Mouse (Mus musculus) embryonic facial prominence, embryonic 15.5 days (tissue): ENCODE data around the gene Serpinb2. TPM values are rescaled to one million over a fixed set of nuclear protein-coding genes. Genes with fewer than 3 reads are reported as not detected.

Experiments used
- ATAC-seq: fragments of 200-750 bp; cut with Nextera tagmentation; 2 replicates; pipeline ENCODE4 v1.8.0; 2017; ENCODE audit warnings: low read depth, moderate TSS enrichment; ENCODE audit not compliant: insufficient number of reproducible peaks, low FRiP score, low TSS enrichment
- H3K27ac ChIP-seq: fragments of 300-500 bp; sonication (generic); replicated peaks from 2 replicates; pipeline ENCODE4 v1.5.1; 2015; ENCODE audit warnings: mild to moderate bottlenecking, inconsistent platforms
- H3K27me3 ChIP-seq: fragments of 300-500 bp; sonication (generic); 2 replicates; pipeline ENCODE4 v1.6.1; 2015; ENCODE audit warnings: inconsistent platforms
- H3K36me3 ChIP-seq: fragments of 300-500 bp; sonication (generic); 2 replicates; pipeline ENCODE4 v1.6.1; 2015; ENCODE audit warnings: mild to moderate bottlenecking, inconsistent platforms
- H3K4me1 ChIP-seq: fragments of 300-500 bp; sonication (generic); 2 replicates; pipeline ENCODE4 v1.6.1; 2015; ENCODE audit warnings: inconsistent platforms
- H3K4me2 ChIP-seq: fragments of 300-500 bp; sonication (generic); replicated peaks from 2 replicates; pipeline ENCODE4 v1.6.1; 2015; ENCODE audit warnings: mild to moderate bottlenecking, inconsistent platforms
- H3K4me3 ChIP-seq: fragments of 300-500 bp; sonication (generic); replicated peaks from 2 replicates; pipeline ENCODE4 v1.5.1; 2015; ENCODE audit warnings: mild to moderate bottlenecking, inconsistent platforms
- H3K9ac ChIP-seq: fragments of 300-500 bp; sonication (generic); 2 replicates; pipeline ENCODE4 v1.6.1; 2015; ENCODE audit warnings: inconsistent platforms
- H3K9me3 ChIP-seq: fragments of 300-500 bp; sonication (generic); replicated peaks from 2 replicates; pipeline ENCODE4 v1.6.1; 2016; ENCODE audit warnings: inconsistent platforms
- WGBS: fragments of 180-500 bp; shearing (Covaris S2); methylation state at CpG from one replicate; pipeline ENCODE4 v1.1.7; 2015; 5-methylcytosine and 5-hydroxymethylcytosine counted together
- polyA plus RNA-seq: library from polyadenylated mRNA; unstranded; fragments of >200 nt; fragmentation: Nextera tagmentation; extraction: Ambion mirVana; gene quantifications from 2 replicates; pipeline ENCODE4 v1.2.1, GENCODE M21; 2015

Gene Serpinb2
- 13.2 and 15.2 TPM in 2 replicates for polyA plus RNA-seq

DNA sequence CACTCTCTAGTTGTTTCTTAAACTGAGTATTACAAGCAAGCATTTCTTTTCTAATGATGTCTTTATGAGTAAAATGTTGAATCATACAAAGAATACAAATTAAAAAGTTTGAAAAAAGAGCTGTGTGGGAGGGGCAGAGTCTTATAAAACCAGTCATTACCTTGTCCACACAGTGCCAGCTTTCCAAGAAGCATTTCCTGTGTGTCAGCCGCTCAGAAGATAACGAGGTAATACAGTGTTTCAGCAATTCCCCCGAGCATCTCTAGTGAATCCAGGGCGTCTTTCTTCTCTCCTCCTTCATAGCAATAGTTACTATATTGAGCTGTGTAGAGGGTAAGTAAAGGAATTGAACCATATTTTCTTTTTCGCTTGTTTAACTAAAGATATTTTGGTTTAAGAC, at the start of gene Serpinb2:
Gene Serpinb2, plus strand, starts transcription at position 172 of the 400 bp plus-strand sequence.
- H3K27ac ChIP-seq: no peak within 1 kb of the TSS
- H3K4me3 ChIP-seq: no peak within 1 kb of the TSS
- no peaks in the 10 kb centered on the region for H3K9me3 ChIP-seq
- WGBS: 50% methylated on average over 5 of the region's 5 CpGs
- no peaks in the 10 kb centered on the region for H3K4me1 ChIP-seq
- H3K36me3 ChIP-seq: no peaks in the 10 kb centered on the region
- H3K9ac ChIP-seq: no peak within 1 kb of the TSS
- H3K27me3 ChIP-seq: no peaks in the 10 kb centered on the region
- no peak within 1 kb of the TSS for H3K4me2 ChIP-seq
- no peak for ATAC-seq

DNA sequence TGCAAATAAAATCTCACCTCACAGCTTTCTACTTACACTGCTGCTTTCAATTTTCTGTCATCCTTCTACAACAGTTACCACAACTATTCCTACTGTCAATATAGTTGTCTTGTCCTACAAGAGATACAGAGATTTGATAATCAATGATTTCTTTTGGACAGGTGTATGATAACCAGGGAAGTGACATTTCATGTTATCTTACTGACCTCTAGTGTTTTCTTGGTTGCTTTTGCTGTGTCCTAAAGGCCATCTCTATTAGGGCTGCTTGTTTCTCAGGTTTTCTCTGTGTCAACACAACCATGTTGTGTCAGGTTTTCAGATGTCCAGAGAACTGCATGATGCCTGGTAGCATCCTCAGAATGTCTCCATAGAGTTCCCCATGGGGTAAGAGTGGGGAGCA, 31.3 kb upstream of the Serpinb2 start:
- Histone ChIP-seq H3K4me2 (no peak overlapping the region), H3K9me3 (no peaks in the 10 kb centered on the region), H3K27ac (no peak overlapping the region), H3K27me3 (no peaks in the 10 kb centered on the region), H3K9ac (no peak overlapping the region), H3K36me3 (no peaks in the 10 kb centered on the region), H3K4me1 (no peaks in the 10 kb centered on the region), H3K4me3 (no peak overlapping the region)
- ATAC-seq: no peak

DNA sequence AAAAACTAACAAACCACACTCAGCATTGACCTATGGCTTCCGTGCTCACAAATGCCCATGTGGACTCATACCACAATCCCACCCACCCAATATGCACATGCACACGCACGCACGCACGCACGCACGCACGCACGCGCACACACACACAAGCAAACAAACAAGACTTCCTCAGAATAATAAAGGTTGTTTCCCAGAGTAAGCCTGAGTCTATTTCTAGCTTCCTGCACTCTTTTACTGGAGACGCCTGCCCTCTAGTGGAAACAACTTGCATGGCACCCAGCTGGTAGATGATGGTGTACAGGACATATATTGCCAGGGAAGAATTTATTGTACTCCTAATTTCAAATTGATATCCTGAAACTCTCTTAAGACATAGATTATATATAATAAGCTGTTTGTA, 29.8 kb upstream of the Serpinb2 start:
- Histone ChIP-seq H3K4me3 (no peak overlapping the region), H3K36me3 (no peaks in the 10 kb centered on the region), H3K9me3 (no peaks in the 10 kb centered on the region), H3K9ac (no peak overlapping the region), H3K27ac (no peak overlapping the region), H3K27me3 (no peaks in the 10 kb centered on the region), H3K4me2 (no peak overlapping the region), H3K4me1 (no peaks in the 10 kb centered on the region)
- no peak for ATAC-seq
- 11% methylated on average over 11 of the region's 11 CpGs for WGBS

DNA sequence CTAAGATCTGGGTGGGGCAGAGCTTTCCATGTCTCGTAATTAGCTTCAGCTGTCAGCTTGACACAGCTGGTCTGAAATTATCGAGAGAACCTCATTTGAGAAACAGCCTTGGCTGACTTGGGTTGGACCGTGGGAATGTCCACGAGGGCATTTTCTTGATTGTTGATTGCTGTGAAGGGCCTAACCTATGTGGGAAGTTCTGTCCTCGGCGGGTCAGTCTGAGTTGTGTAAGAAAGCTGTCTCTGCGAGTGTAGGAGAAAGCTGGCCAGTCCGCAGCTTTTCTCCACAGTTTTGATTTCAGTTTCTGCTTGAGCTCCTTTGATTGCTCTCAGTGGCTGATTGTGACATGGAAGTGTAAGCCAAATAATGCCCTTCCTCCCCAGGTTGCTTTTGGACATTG, 21.6 kb upstream of the Serpinb2 start:
- H3K27ac ChIP-seq: no peak overlapping the region
- 42% methylated on average over 8 of the region's 8 CpGs for WGBS
- no peaks in the 10 kb centered on the region for H3K9me3 ChIP-seq
- H3K4me3 ChIP-seq: no peak overlapping the region
- no peaks in the 10 kb centered on the region for H3K4me1 ChIP-seq
- no peaks in the 10 kb centered on the region for H3K27me3 ChIP-seq
- no peak for ATAC-seq
- H3K9ac ChIP-seq: no peak overlapping the region
- H3K36me3 ChIP-seq: no peaks in the 10 kb centered on the region
- no peak overlapping the region for H3K4me2 ChIP-seq

DNA sequence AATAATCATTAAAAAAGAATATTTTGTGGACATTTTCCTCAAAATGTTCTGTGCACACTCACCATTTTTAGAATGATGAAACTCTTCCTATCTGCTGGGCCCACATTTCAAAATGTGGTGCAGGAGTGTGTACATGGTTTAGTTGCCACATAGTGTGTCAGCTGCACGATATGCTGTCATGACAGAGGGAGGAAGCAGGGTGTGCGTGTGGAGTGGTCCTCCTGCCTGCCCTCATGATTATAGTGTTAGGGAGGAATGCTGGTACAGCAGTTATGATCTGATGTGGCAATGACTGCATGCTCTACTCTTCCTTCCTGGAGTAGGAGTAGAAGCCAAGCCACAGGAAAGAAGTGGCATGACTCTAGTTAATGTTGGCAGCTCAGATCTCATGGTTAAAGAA, 14.4 kb upstream of the Serpinb2 start:
- ATAC-seq: no peak

DNA sequence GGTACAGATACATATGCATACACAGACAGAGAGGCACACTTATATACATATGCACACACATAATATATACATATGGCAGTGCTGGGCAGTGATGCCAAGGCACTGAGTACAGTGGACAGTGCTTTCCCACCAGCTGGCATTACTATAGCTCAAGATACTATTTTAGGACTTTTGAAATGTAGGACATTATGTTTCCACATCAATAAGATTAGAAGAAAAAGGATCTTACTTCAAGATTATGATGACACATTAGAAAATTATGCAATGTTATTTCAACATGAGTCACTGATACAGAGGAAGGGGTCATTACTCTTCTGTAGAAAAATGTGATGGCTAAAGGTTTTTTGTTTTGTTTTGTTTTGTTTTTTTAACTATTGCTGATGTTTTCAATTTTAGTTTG, 9.2 kb upstream of the Serpinb2 start:
- no peaks in the 10 kb centered on the region for H3K9me3 ChIP-seq
- no peaks in the 10 kb centered on the region for H3K36me3 ChIP-seq
- H3K27ac ChIP-seq: no peak overlapping the region
- H3K27me3 ChIP-seq: no peaks in the 10 kb centered on the region
- H3K4me1 ChIP-seq: no peaks in the 10 kb centered on the region
- H3K4me2 ChIP-seq: no peak overlapping the region
- no peak for ATAC-seq
- no peak overlapping the region for H3K9ac ChIP-seq
- H3K4me3 ChIP-seq: no peak overlapping the region

More for the DNA sequence above, 14.4 kb upstream of the Serpinb2 start:
- Histone ChIP-seq H3K27me3 (no peaks in the 10 kb centered on the region), H3K9ac (no peak overlapping the region), H3K9me3 (no peaks in the 10 kb centered on the region), H3K4me1 (no peaks in the 10 kb centered on the region), H3K36me3 (no peaks in the 10 kb centered on the region), H3K27ac (no peak overlapping the region), H3K4me3 (no peak overlapping the region), H3K4me2 (no peak overlapping the region)
- 53% methylated on average over 2 of the region's 2 CpGs for WGBS

DNA sequence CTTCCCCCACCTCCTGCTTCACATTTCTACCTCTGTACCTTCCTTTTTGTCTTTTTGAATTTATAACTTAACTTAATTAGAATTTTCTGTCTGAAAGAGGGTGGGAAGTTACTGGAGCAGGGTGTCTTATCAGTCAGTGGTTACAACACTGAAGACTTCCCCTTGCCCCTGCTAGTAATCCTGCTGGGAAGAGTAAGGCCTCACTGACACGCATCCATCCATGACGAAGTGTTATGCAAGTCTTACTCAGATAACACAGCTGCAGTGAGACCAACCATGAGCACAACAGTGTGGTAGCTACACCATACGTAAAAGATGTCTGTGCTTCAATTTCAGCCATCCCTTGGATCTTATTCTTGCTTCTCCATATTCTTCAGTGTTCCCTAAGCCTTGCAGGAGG, 7.9 kb upstream of the Serpinb2 start:
- Histone ChIP-seq H3K9ac (no peak overlapping the region), H3K27me3 (no peaks in the 10 kb centered on the region), H3K4me2 (no peak overlapping the region), H3K36me3 (no peaks in the 10 kb centered on the region), H3K4me3 (no peak overlapping the region), H3K9me3 (no peaks in the 10 kb centered on the region), H3K4me1 (no peaks in the 10 kb centered on the region), H3K27ac (no peak overlapping the region)
- 78% methylated on average over 3 of the region's 3 CpGs for WGBS
- no peak for ATAC-seq

DNA sequence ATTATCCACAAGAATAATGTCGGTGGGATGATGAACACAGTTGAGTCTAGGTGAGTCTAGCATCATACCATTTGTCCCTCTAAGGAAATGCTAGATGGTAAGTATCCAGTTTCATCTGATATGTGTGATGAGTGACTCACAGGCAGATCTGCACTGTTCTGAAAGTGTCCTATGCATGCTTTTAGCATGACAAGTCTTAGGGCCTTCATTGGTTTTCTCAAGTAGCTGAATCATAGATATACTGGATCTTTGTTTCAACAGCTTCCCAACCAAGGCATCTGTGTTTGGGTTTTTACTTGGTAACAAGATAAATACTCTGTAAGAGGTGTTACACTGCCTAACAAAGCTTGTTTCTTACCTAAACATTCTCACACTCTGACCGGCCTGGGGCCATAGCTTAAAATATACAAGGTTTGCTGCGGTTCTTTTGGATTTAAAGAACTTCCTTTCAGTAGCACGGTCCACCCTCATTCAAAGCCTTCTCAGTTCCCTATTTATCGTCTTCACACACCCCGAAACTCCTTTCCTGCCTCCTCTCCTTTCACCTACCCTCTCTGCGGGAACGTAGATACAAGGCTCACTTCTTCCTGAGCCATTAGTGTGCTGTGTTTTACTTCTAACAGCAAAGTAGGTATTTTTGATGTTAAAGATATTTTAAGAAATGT, 5.2 kb upstream of the Serpinb2 start:
- Histone ChIP-seq H3K9me3 (no peaks in the 10 kb centered on the region), H3K27ac (no peak overlapping the region), H3K27me3 (no peaks in the 10 kb centered on the region), H3K9ac (no peak overlapping the region), H3K4me3 (no peak overlapping the region), H3K4me1 (no peaks in the 10 kb centered on the region), H3K36me3 (no peaks in the 10 kb centered on the region), H3K4me2 (no peak overlapping the region)
- WGBS: 50% methylated on average over 8 of the region's 8 CpGs
- ATAC-seq: no peak

DNA sequence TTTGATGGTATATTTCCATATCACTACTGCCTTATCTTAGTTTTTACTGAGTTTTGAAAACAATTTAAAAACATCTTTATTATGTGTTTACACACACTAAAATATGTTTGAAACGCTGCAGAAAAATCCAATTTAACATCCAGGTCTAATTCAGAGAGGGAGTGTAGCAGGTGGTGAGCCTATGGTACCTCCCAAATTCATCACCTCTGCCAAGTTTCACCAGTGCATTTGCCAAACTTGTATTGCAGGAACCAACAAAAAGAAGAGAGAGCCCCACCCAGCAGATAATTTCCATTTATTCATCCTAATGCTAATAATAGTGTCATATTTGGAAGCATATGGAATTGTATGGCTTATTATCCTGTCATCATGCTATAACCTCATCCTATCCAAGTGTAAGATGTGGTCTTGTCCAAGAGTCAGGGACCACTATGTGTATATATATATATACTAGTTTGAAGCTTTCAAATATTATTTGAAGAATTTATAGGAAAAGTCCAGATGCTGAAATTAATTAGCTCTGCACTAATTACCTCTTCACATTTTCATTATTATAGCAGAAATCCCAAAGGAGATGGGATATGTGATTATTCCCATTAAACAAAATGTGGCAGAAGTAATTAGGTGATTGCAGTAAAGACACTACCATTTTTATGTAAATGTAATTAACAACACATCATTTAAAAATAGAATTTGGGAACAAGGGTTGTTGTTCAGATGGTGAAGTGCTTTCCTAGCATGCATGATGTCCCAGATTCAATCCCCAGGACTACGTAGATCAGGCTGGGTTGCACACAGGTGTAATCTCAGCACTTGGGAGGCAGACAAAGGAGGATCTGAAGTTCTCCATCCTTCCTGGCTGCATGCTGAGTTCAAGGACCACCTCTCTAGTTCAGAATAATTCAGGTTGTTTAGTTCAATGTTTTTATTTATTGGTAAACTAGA, 1.2 kb downstream of the Serpinb2 start:
- no peaks in the 10 kb centered on the region for H3K36me3 ChIP-seq
- ATAC-seq: no peak
- H3K27ac ChIP-seq: no peak overlapping the region
- H3K9ac ChIP-seq: no peak overlapping the region
- no peaks in the 10 kb centered on the region for H3K27me3 ChIP-seq
- no peaks in the 10 kb centered on the region for H3K4me1 ChIP-seq
- H3K4me3 ChIP-seq: no peak overlapping the region
- no peaks in the 10 kb centered on the region for H3K9me3 ChIP-seq
- WGBS: 65% methylated on average over 2 of the region's 2 CpGs
- no peak overlapping the region for H3K4me2 ChIP-seq

DNA sequence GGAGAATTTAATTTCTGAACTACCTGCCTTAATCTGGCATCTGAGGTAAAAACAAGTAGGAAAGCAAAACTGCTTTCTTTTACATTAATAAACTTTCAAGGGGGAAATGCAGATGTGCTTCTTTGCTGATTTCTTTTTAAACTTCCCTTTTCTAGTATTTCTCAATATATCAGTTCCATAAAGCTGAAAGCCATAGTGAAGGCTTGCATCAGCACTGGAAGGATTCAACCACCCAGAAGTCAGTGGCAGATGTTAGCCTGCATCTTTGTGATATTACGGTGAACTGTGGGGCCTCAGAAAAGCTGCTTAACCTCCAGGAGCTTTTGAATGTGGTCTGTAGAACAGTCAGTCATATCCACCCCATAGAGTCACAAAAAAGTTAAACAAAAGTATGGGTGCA, 2.3 kb downstream of the Serpinb2 start:
- Histone ChIP-seq H3K27ac (no peak overlapping the region), H3K4me1 (no peaks in the 10 kb centered on the region), H3K27me3 (no peaks in the 10 kb centered on the region), H3K4me2 (no peak overlapping the region), H3K9ac (no peak overlapping the region), H3K9me3 (no peaks in the 10 kb centered on the region), H3K36me3 (no peaks in the 10 kb centered on the region), H3K4me3 (no peak overlapping the region)
- WGBS: 83% methylated on average over 1 of the region's 1 CpGs
- ATAC-seq: no peak

DNA sequence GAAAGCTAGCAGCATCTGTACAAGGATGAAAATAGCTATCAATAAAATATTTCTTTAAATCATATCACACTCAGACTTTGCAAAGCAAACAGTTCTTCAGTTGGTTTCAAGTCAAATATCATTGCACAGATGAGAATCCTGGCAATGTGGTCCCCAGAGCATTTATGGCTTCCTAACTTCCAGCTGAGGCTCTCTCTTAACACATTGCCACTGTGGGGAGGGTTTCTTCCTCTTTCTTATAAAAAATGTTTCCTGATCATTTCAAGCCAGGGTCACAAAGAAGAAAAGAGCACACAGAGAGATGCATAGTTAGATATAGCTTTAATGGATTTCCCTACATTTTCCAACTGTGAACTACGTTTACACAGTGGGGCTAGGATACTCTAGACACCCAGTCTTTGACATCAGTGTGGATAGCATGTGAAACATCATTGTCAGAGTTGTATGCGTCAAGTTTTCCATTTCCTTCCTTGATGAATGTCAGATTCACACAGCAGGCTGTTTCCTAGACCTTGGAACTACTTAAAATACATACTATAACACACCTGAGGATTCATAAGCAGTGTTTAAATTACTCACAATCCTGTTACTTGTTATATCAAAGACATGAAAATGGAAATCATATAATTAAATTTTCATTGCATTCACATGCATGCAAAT, 4.7 kb downstream of the Serpinb2 start:
- no peak overlapping the region for H3K27ac ChIP-seq
- H3K9me3 ChIP-seq: no peaks in the 10 kb centered on the region
- WGBS: 66% methylated on average over 2 of the region's 2 CpGs
- H3K4me3 ChIP-seq: no peak overlapping the region
- H3K27me3 ChIP-seq: no peaks in the 10 kb centered on the region
- H3K4me2 ChIP-seq: no peak overlapping the region
- no peak overlapping the region for H3K9ac ChIP-seq
- H3K36me3 ChIP-seq: no peaks in the 10 kb centered on the region
- H3K4me1 ChIP-seq: no peaks in the 10 kb centered on the region
- no peak for ATAC-seq
